Mouse (Mus musculus): ENCODE results near the gene Wdr26.
A peak's percentile ranks its signal among the peaks of the same experiment; 100 is the strongest.

Wdr26 gene

GRCm38 (mm10) chr1:181237332-181237731 lies 25.5 kb upstream of the Wdr26 start:
- DNase-seq (ENCODE audit: low spot score in 2 of 2) = no peak

GRCm38 (mm10) chr1:181234326-181235035 lies 22.7 kb upstream of the Wdr26 start:
- DNase-seq (ENCODE audit: low spot score in 2 of 2) = peak; percentile 68 to 74

- DNase-seq (ENCODE audit: low spot score in 2 of 2) = no peak
Measured at GRCm38 (mm10) chr1:181233734-181234133, 21.9 kb upstream of the Wdr26 start.

DNA sequence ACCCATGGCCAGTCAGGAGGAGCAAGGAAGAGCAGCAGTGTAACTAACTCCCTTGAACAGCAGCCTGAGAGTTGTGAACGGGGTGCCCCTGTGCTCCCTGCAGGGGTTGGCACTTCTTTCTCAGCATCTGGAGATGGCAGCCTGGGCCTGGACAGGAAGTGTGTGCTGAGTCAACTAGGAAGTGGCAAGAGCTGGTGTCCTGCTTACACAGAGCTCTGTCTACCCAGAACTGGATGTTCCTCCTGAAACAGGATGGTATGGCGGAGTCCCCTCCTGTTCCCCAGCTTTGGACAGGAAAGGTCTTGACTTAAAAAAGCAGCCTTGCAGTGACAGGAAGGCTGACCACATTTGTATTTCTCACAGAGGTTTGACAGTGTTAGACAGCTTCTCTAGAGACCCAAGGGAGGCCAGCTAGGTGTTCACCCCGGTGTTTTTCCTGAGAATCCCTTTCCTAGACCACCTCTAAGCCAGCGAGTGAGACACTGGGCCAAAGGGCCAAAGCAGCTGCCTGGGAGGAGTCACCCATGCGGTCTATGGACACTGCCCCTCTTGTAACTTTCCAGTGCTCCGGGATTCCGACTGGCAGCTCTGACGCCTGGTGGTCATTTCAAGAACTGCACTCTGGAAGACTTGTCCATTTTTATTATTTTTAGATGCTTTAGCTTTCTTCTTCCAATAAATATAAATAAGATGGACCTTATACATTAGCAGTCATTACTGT lies 20.7 kb upstream of the Wdr26 start:
- DNase-seq (ENCODE audit: low spot score in 2 of 2) = peak; percentile 77 to 78

- DNase-seq (ENCODE audit: low spot score in 2 of 2) = no peak
Measured at GRCm38 (mm10) chr1:181231821-181232220, 20.0 kb upstream of the Wdr26 start.

DNA sequence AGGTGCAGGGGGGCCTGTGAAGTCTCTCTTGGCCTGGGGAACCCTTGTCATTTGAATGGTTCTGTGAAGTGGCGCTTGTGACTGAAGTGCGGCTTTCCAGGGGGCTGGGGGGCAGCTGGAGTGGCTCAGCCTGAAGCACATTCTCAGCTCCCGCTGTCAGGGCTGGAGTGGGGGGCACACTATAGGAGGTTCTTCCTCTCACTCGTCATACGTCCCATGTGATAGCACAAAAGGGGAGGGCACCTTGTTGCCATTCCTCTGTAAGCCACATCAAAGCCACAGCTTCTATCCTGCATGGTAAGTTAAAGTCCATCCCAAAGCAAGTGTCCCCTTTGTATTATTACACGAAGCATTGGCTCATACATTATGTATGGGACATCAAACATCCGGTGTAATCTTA lies 19.5 kb upstream of the Wdr26 start:
- no peak for DNase-seq (ENCODE audit: low spot score in 2 of 2)

GRCm38 (mm10) chr1:181230731-181231148 lies 18.9 kb upstream of the Wdr26 start:
- DNase-seq (ENCODE audit: low spot score in 2 of 2) = peak; percentile 31 to 53

- no peak for DNase-seq (ENCODE audit: low spot score in 2 of 2)
Measured at GRCm38 (mm10) chr1:181229046-181229445, 17.2 kb upstream of the Wdr26 start.

- no peak for DNase-seq (ENCODE audit: low spot score in 2 of 2)
Measured at GRCm38 (mm10) chr1:181228591-181228990, 16.8 kb upstream of the Wdr26 start.

- no peak for DNase-seq (ENCODE audit: low spot score in 2 of 2)
Measured at GRCm38 (mm10) chr1:181227804-181228203, 16.0 kb upstream of the Wdr26 start.

GRCm38 (mm10) chr1:181226850-181227249 lies 15.0 kb upstream of the Wdr26 start:
- DNase-seq (ENCODE audit: low spot score in 2 of 2) = peak; percentile 43 to 45

GRCm38 (mm10) chr1:181225281-181225680 lies 13.5 kb upstream of the Wdr26 start:
- no peak for DNase-seq (ENCODE audit: low spot score in 2 of 2)

DNA sequence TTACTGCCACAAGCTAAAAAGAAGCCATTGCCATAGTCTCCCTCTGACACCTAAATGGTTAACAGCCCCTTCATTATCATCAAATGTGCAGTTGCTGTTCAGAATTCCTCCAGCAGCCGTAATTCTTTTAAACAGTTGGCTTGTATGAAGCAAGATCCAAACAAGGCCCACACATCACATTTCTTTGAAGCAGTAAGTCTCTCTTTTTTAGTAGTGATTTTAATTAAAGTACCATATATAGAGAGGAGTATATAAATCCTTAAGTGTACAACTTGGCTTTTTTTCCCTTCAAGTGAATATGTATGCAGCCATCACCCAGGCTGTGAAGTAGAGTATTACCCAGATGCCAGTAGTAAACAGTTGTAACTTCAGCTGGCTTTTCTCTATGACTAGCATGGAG lies 10.2 kb upstream of the Wdr26 start:
- no peak for DNase-seq (ENCODE audit: low spot score in 2 of 2)

DNA sequence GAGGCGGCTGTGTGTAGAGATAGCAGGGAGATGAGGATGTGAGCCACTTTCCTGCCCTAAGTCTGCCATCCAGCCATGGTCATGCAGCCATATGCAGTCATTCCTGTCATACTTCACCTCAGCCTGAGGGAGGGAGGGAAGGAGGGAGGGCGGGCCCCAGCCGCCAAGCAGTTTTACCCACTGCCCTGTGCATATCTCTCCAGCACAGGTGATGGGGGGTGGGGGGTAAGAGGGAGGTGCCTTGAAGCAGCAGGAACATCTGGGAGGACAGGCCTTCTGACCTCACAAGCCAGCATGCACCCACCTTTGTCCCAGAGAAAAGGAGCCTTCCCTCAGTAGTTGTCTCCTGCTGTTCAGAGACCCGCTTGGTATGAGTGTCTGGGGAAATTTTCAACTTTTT lies 4.5 kb upstream of the Wdr26 start:
- no peak for DNase-seq (ENCODE audit: low spot score in 2 of 2)

GRCm38 (mm10) chr1:181214296-181215035 lies 2.7 kb upstream of the Wdr26 start:
- DNase-seq (ENCODE audit: low spot score in 2 of 2) = no peak

- no peak for DNase-seq (ENCODE audit: low spot score in 2 of 2)
Measured at GRCm38 (mm10) chr1:181211403-181211919, 340 bp downstream of the Wdr26 start.

GRCm38 (mm10) chr1:181210601-181211402 lies 999 bp downstream of the Wdr26 start:
- peak; percentile 47 to 63 for DNase-seq (ENCODE audit: low spot score in 2 of 2)

DNA sequence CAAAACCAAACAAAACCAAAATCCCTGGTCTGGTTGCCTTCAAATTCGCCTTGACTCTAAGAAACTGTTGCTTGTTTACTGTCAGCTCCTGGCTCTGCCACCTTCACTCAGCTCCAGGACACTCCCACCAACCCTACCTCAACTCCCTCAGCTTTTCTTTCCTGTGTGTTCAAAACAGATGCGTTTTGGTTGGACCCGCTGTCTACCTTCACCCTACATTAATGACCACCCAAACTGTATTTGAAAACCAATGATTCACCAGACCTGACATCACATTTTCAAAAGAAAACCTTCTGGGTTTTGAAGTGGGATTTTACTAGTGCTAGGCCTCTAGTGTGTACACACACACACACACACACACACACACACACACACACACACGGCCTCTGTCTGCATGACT lies 1.7 kb downstream of the Wdr26 start:
- no peak for DNase-seq (ENCODE audit: low spot score in 2 of 2)

GRCm38 (mm10) chr1:181199446-181199845 lies 12.4 kb downstream of the Wdr26 start:
- no peak for DNase-seq (ENCODE audit: low spot score in 2 of 2)

- no peak for DNase-seq (ENCODE audit: low spot score in 2 of 2)
Measured at GRCm38 (mm10) chr1:181188925-181189324, 22.9 kb downstream of the Wdr26 start.

DNA sequence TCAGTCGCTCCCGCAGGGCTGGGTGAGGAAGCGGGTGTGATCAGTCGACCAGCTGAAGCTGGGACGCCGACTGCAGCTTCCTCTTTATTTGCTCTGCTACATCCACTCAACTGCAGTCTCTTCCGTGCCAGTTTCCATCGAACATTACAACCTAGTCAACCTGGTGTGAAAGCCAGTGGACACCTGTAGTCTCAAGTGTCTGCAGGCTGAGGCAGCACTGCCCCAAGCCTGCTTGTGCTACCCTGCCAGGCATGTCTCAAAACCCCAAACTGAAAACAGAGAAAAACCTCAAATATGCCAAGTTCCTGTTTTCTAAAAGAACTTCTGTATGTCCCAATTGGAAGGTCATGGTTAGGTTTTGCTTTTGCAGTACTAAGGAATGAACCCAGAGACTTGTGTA lies 41.6 kb downstream of the Wdr26 start:
- no peak for DNase-seq (ENCODE audit: low spot score in 2 of 2)

GRCm38 (mm10) chr1:181168377-181168776 lies 43.4 kb downstream of the Wdr26 start:
- DNase-seq (ENCODE audit: low spot score in 2 of 2) = no peak
